Mouse (Mus musculus) lung, postnatal 0 days (tissue): Measurements from ENCODE around the gene Slc11a1.

ENCODE experiments used
- CTCF ChIP-seq: IDR thresholded peaks from 2 replicates; pipeline ENCODE4 v1.5.1; 2016; ENCODE audit warnings: antibody characterized with exemption, mild to moderate bottlenecking
- EP300 ChIP-seq: IDR thresholded peaks from 2 replicates; pipeline ENCODE4 v1.6.1; 2016; ENCODE audit warnings: antibody characterized with exemption, mild to moderate bottlenecking, control low read depth

DNA sequence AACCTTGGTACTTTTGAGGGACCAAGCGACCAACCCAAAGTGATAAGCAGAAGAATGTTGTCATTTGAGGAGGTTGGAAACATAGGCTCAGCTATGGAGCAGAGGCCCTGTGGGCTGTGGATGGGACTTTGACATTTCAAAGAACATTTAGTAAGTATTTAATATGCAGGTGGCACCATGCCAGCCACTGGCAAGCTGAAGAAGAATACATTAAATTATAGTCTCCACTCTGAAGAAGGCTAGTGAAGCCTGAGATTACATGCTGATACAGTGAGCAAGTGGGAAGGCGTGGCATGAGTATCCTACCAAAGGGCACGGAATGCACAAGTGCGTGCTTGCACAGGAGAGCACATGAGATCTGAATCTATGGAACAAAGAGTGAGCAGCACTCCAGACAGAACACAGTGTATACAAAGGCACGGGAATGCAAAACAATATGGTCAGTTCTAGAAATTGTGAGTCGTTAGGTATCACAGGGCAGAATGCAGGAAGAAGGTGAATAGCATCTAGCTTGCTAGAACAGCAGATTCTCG, 45.0 kb upstream of the Slc11a1 start:
- TF ChIP-seq CTCF, result no peak
- TF ChIP-seq EP300, result peak; percentile 87
